ENCODE assay signal across 26 mouse cellular contexts in the genomic region with DNA sequence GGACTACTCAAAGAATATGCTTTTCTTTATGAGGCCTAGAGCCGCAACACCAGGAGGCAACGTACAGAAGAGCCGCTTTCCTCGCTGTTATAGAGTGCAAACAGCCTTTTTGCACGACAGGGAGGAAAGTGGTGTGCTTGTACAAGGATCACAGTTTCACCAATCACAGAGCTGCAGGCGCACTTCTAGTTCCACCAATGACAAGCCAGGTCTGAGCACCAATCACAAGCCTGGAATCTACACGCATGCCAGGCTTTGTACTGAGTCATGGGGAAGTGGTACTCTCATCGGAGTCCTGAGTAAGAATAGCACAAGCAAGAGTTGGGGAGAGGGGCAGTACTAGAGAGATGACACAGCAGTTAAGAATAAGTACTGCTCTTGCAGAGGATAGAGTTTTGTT. TPM values are rescaled to one million over a fixed set of nuclear protein-coding genes. Genes with fewer than 3 reads are reported as not detected.
"Had no signal": no experiment of that assay in that cellular context is flagged by ENCODE, and none has a peak within 500 bp of the region (broad histone marks: within the 10 kb centered on the region; RNA-seq: fewer than 3 reads in every experiment).

No protein-coding gene starts in this region.

- H3K4me2 ChIP-seq: lung, embryonic 14.5 days; midbrain, embryonic 12.5 days; neural tube, embryonic 13.5 days; neural tube, embryonic 15.5 days had no signal

- DNase-seq: liver, postnatal 0 days; lung, embryonic 14.5 days; lung, postnatal 10 days; lung, postnatal 4 days; midbrain, embryonic 14.5 days; retina, postnatal 1 day; right cerebral cortex, adult 18-20 months; right cerebral cortex, postnatal 25 days; right cerebral cortex, postnatal 4 days; spleen, adult 18-20 months; thymus, adult 18-20 months; thymus, postnatal 25 days; thymus, postnatal 4 days had no signal

- H3K27ac ChIP-seq: midbrain, embryonic 10.5 days; midbrain, embryonic 12.5 days; neural tube, embryonic 13.5 days; neural tube, embryonic 15.5 days had no signal

- H3K27me3 ChIP-seq: midbrain, embryonic 12.5 days; neural tube, embryonic 13.5 days; neural tube, embryonic 15.5 days had no signal

- ATAC-seq: liver, postnatal 0 days; midbrain, embryonic 16.5 days had no signal

- H3K36me3 ChIP-seq: midbrain, embryonic 10.5 days; midbrain, embryonic 12.5 days; neural tube, embryonic 13.5 days; neural tube, embryonic 15.5 days had no signal

- H3K4me1 ChIP-seq: midbrain, embryonic 10.5 days; midbrain, embryonic 12.5 days; neural tube, embryonic 13.5 days had no signal

- H3K4me3 ChIP-seq: midbrain, embryonic 10.5 days; midbrain, embryonic 12.5 days; myocyte; neural tube, embryonic 13.5 days; neural tube, embryonic 15.5 days had no signal

- H3K9me3 ChIP-seq: midbrain, embryonic 10.5 days; midbrain, embryonic 12.5 days; neural tube, embryonic 13.5 days; neural tube, embryonic 15.5 days had no signal

- H3K9ac ChIP-seq: liver, postnatal 0 days; lung, embryonic 14.5 days; midbrain, embryonic 12.5 days; neural tube, embryonic 13.5 days; neural tube, embryonic 15.5 days had no signal

RNA-seq across cellular contexts. Expression of gene Rpl36-ps4, which starts 14.0 kb away (rescaled TPM):
- polyA plus RNA-seq: liver, postnatal 0 days; lung, embryonic 14.5 days; lung, embryonic 16.5 days; midbrain, embryonic 10.5 days; midbrain, embryonic 12.5 days; midbrain, embryonic 14.5 days; midbrain, embryonic 16.5 days; myocyte; neural tube, embryonic 11.5 days; neural tube, embryonic 13.5 days; neural tube, embryonic 15.5 days; small intestine, adult 2 months; stomach, embryonic 14.5 days; stomach, embryonic 16.5 days; thymus, postnatal 0 days; urinary bladder, adult 2 months had no signal
